Mouse (Mus musculus) MEL (cell line): Measurements from ENCODE around the gene Dhx58.

ENCODE experiments used
- CTCF ChIP-seq, 3 experiments: IDR thresholded peaks in 2 of 3; conservative IDR thresholded peaks in 1 of 3; 2 replicates each; pipeline ENCODE4 v1.5.1; 2011 to 2012; ENCODE audit warnings: low read length in 3 of 3, low read depth in 2 of 3, mild to moderate bottlenecking in 2 of 3, improper control_type of control experiment in 1 of 3, inconsistent platforms in 1 of 3, mixed read lengths in 1 of 3, moderate library complexity in 1 of 3; ENCODE audit not compliant: control insufficient read depth in 1 of 3, insufficient read depth in 1 of 3, poor library complexity in 1 of 3, severe bottlenecking in 1 of 3
- ELF1 ChIP-seq: IDR thresholded peaks from 2 replicates; pipeline ENCODE4 v1.6.1; 2014; ENCODE audit warnings: low read depth, mild to moderate bottlenecking, inconsistent platforms, low read length, improper control_type of control experiment, moderate library complexity
- GABPA ChIP-seq: IDR thresholded peaks from 2 replicates; pipeline ENCODE4 v1.6.1; 2012; ENCODE audit warnings: low read depth, mild to moderate bottlenecking, inconsistent platforms, low read length, improper control_type of control experiment, moderate library complexity
- GATA1 ChIP-seq: IDR thresholded peaks from 2 replicates; pipeline ENCODE4 v1.6.1; 2011; ENCODE audit warnings: low read depth, low read length, improper control_type of control experiment
- KAT2A ChIP-seq: conservative IDR thresholded peaks from 2 replicates; pipeline ENCODE4 v1.6.1; 2012; ENCODE audit warnings: low read depth, low read length, improper control_type of control experiment, inconsistent platforms
- MYB ChIP-seq: IDR thresholded peaks from 2 replicates; pipeline ENCODE4 v1.6.1; 2011; ENCODE audit warnings: mild to moderate bottlenecking, low read depth, low read length, improper control_type of control experiment
- NRF1 ChIP-seq: IDR thresholded peaks from 2 replicates; pipeline ENCODE4 v1.6.1; 2014; ENCODE audit warnings: low read depth, mild to moderate bottlenecking, inconsistent platforms, low read length, improper control_type of control experiment, moderate library complexity; ENCODE audit not compliant: poor library complexity, insufficient read depth, severe bottlenecking
- POLR2A ChIP-seq, 2 experiments: IDR thresholded peaks; 2 replicates each; pipeline ENCODE4 v1.6.1; 2011 to 2012; ENCODE audit warnings: low read length in 2 of 2, mild to moderate bottlenecking in 2 of 2, control low read depth in 1 of 2, improper control_type of control experiment in 1 of 2, low read depth in 1 of 2, moderate library complexity in 1 of 2; ENCODE audit not compliant: control insufficient read depth in 1 of 2, insufficient read depth in 1 of 2, poor library complexity in 1 of 2
- POLR2AphosphoS2 ChIP-seq: IDR thresholded peaks from 2 replicates; pipeline ENCODE4 v1.6.1; 2011; ENCODE audit warnings: low read length, improper control_type of control experiment
- POLR2AphosphoS5 ChIP-seq: IDR thresholded peaks from 2 replicates; pipeline ENCODE4 v1.6.1; 2012; ENCODE audit warnings: low read depth, borderline replicate concordance, mild to moderate bottlenecking, inconsistent platforms, low read length, moderate library complexity, mixed read lengths
- SMC3 ChIP-seq: IDR thresholded peaks from 2 replicates; pipeline ENCODE4 v1.6.1; 2011; ENCODE audit warnings: low read depth, low read length, improper control_type of control experiment
- TCF12 ChIP-seq: IDR thresholded peaks from 2 replicates; pipeline ENCODE4 v1.6.1; 2014; ENCODE audit warnings: low read depth, mild to moderate bottlenecking, inconsistent platforms, low read length, improper control_type of control experiment, moderate library complexity
- UBTF ChIP-seq: IDR thresholded peaks from 2 replicates; pipeline ENCODE4 v1.6.1; 2012; ENCODE audit warnings: low read depth, mild to moderate bottlenecking, inconsistent platforms, low read length, improper control_type of control experiment, moderate library complexity, borderline replicate concordance; ENCODE audit not compliant: insufficient read depth
- ZC3H11A ChIP-seq: IDR thresholded peaks from 2 replicates; pipeline ENCODE4 v1.6.1; 2012; ENCODE audit warnings: low read depth, mild to moderate bottlenecking, inconsistent platforms, low read length, improper control_type of control experiment

DNA sequence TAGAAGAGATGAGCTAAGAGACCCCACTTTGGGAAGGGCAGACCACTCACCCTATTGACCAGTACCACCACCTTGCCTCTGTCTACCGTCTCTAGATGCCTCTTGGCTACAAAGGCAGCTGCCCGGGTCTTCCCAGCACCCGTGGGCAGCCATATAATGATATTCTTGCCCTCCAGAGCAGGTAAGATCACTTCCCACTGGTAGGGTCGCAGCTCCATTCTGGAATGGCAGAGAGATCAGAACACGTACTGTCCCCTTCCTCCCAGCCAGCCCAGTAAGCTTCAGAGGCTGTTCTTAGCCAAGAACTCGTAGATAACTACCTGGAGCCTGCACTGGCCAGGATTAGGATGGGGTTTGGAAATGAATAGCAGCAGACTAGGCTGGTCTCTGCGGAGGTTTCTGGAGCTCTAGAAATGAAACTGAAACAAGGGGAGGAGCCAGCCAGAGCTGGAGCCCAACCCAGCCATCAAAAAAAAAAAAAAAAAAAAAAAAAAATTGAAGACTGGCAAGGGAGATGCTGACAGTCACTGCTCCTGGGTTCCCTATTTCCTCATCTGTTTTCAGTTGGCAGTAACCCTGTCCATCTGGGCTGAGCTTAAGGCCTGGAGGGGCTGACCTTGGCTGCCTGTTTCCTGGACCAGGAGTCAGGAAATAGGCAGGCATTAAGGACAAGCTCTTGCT lies at the start of gene Dhx58:
- TF ChIP-seq SMC3 (no peak), POLR2AphosphoS5 (no peak), CTCF (IDR thresholded peaks at IDR 0.05 in 2 of 3, conservative IDR thresholded peaks at IDR 0.05 in 1 of 3; ENCODE audit: control insufficient read depth in 1 of 3, insufficient read depth in 1 of 3, low read depth in 2 of 3, low read length in 3 of 3, poor library complexity in 1 of 3, severe bottlenecking in 1 of 3) (no peak), GABPA (no peak), TCF12 (0 out of 2 replicates have a peak, but pooled peaks have one; percentile 33), POLR2A (IDR thresholded peaks at IDR 0.05; ENCODE audit: control insufficient read depth in 1 of 2, insufficient read depth in 1 of 2, low read depth in 1 of 2, low read length in 2 of 2, poor library complexity in 1 of 2) (peak in 1 of 2 experiments; percentile 43; a peak in 1 of 4 replicates), UBTF (no peak), GATA1 (no peak), POLR2AphosphoS2 (peak; percentile 93), NRF1 (no peak), ZC3H11A (no peak), MYB (no peak), KAT2A (no peak), ELF1 (peak; percentile 12; the same call in 1 of the 2 replicates)
